Mouse (Mus musculus) central nervous system, embryonic 14 days (tissue): ENCODE results near the gene Myh8. TPM values are rescaled to one million over a fixed set of nuclear protein-coding genes. Genes with fewer than 3 reads are reported as not detected.

Experiments
- polyA plus RNA-seq: library from polyadenylated mRNA; depleted of rRNA; stranded (reverse); fragments of >200 nt; gene quantifications from 2 replicates; pipeline ENCODE4 v1.2.3, GENCODE M21; 2012; rRNA removed

Gene Myh8
- polyA plus RNA-seq = 0.50 and 8.7 TPM in 2 replicates

DNA sequence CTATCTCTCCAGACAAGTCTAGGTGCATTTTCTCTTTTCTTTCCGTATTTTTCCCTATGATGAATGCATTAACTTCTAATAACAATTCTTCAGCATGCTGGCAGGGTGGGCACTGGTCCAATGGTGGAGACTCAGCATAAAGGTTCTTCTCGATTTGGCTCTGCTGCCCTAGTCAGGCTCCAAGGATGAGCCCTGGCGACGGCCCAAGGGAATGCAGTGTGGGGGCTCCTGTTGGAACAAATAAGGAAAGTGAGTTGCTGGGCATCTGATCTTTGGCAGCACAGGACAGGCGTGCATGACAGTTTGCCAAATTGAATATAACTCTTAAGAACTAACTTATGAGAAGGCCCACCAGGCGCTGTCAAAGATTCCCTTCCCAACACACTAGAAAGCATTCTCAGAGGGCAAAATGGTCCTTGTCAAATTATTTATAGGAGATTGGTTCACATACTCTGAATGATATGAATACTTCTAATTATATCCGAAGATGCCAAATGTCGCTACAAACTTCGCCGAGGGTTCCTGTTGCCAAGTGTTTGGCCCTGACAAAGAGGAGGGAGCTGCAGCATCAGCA is at the start of gene Myh8:
Gene Myh8, plus strand, starts transcription at position 524 of the 574 bp plus-strand sequence.

GRCm38 (mm10) chr11:67237481-67238079 is 39.3 kb upstream of the Myh8 start, which contains the start of gene Myh4:
Myh4 (plus strand) TSS chr11:67238029.

GRCm38 (mm10) chr11:67321358-67321757 is 44.4 kb downstream of the Myh8 start, which contains the start of gene Myh13:
Myh13 (plus strand) TSS chr11:67321658.

Other genes starting within 250 kb of the Myh8 start
- 30.3 and 32.3 TPM in 2 replicates for gene Adprm, start 224.5 kb upstream of the Myh8 start, polyA plus RNA-seq
- 6.9 and 7.3 TPM in 2 replicates for gene Sco1, start 224.5 kb upstream of the Myh8 start, polyA plus RNA-seq
- gene Myh3, start 198.8 kb upstream of the Myh8 start, polyA plus RNA-seq = 0.41 and 38.5 TPM in 2 replicates
- gene Myh2, start 106.1 kb upstream of the Myh8 start, polyA plus RNA-seq = 0.07 and 0.09 TPM in 2 replicates
- 0.01 and 0.33 TPM in 2 replicates for gene Myh1, start 77.1 kb upstream of the Myh8 start, polyA plus RNA-seq
- 0.01 TPM in 1 of 2 replicates, not detected in the other for gene Myh4, start 39.1 kb upstream of the Myh8 start, polyA plus RNA-seq
- gene Myh13, start 44.5 kb downstream of the Myh8 start, polyA plus RNA-seq = 0.01 and 0.14 TPM in 2 replicates
- gene Gas7, start 178.3 kb downstream of the Myh8 start, polyA plus RNA-seq = 12.1 and 16.3 TPM in 2 replicates